Mouse (Mus musculus): ENCODE data around the gene Wnt16. TPM values are rescaled to one million over a fixed set of nuclear protein-coding genes. Genes with fewer than 3 reads are reported as not detected.

Wnt16 gene
- total and polyA plus RNA-seq, 3 experiments = 0.49 to 0.80 (median 0.70) TPM

- Histone ChIP-seq H3K36me3 (ENCODE audit: control insufficient read depth, insufficient read depth, low read length) (no peaks in the 10 kb centered on the region), H3K27me3 (ENCODE audit: control insufficient read depth, insufficient read depth, low read length) (no peaks in the 10 kb centered on the region), H3K79me2 (replicated peaks; ENCODE audit: control insufficient read depth, insufficient read depth, low read length) (no peaks in the 10 kb centered on the region), H3K27ac (no peak overlapping the region), H3K9ac (ENCODE audit: low read depth, low read length) (no peak overlapping the region), H3K4me3 (no peak overlapping the region), H3K4me1 (ENCODE audit: control insufficient read depth, insufficient read depth, low read length) (no peaks in the 10 kb centered on the region)
- intact Hi-C loops (cut with DNase I) = no loop called here
- DNase-seq = peak; percentile 43 to 52
- WGBS = 41% methylated on average over 14 of the region's 14 CpGs
- TF ChIP-seq CTCF (IDR thresholded peaks at IDR 0.05) (no peak), POLR2A (IDR thresholded peaks at IDR 0.05; ENCODE audit: insufficient read depth, low read depth, low read length) (no peak), EP300 (IDR thresholded peaks at IDR 0.05; ENCODE audit: insufficient read depth, low read depth, low read length) (no peak)
Measured at GRCm38 (mm10) chr6:22280217-22280861, 7.7 kb upstream of the Wnt16 start.

GRCm38 (mm10) chr6:22282405-22282804 is 5.6 kb upstream of the Wnt16 start:
- intact Hi-C loops (cut with DNase I) = no loop called here
- no peaks in the 10 kb centered on the region for H3K79me2 ChIP-seq (replicated peaks; ENCODE audit: control insufficient read depth, insufficient read depth, low read length)
- H3K27me3 ChIP-seq (ENCODE audit: control insufficient read depth, insufficient read depth, low read length) = no peaks in the 10 kb centered on the region
- H3K27ac ChIP-seq = no peak overlapping the region
- no peaks in the 10 kb centered on the region for H3K4me1 ChIP-seq (ENCODE audit: control insufficient read depth, insufficient read depth, low read length)
- no peak overlapping the region for H3K4me3 ChIP-seq
- TF ChIP-seq EP300 (IDR thresholded peaks at IDR 0.05; ENCODE audit: insufficient read depth, low read depth, low read length) (no peak), CTCF (IDR thresholded peaks at IDR 0.05) (no peak)
- 89% methylated on average over 4 of the region's 4 CpGs for WGBS
- H3K36me3 ChIP-seq (ENCODE audit: control insufficient read depth, insufficient read depth, low read length) = no peaks in the 10 kb centered on the region
- H3K9ac ChIP-seq (ENCODE audit: low read depth, low read length) = no peak overlapping the region
- DNase-seq = no peak

GRCm38 (mm10) chr6:22288737-22289460 is 872 bp downstream of the Wnt16 start:
- no peak for TF ChIP-seq EP300 (IDR thresholded peaks at IDR 0.05; ENCODE audit: insufficient read depth, low read depth, low read length)
- peak; percentile 22; the same call in 1 of the 2 replicates for TF ChIP-seq CTCF (IDR thresholded peaks at IDR 0.05)
- Histone ChIP-seq H3K27me3 (ENCODE audit: control insufficient read depth, insufficient read depth, low read length) (peaks cover 14% of the 10 kb centered on the region), H3K79me2 (replicated peaks; ENCODE audit: control insufficient read depth, insufficient read depth, low read length) (no peaks in the 10 kb centered on the region), H3K4me3 (peak overlapping the region; percentile 4; the same call in 1 of the 2 replicates), H3K27ac (no peak overlapping the region), H3K36me3 (ENCODE audit: control insufficient read depth, insufficient read depth, low read length) (no peaks in the 10 kb centered on the region), H3K4me1 (ENCODE audit: control insufficient read depth, insufficient read depth, low read length) (no peaks in the 10 kb centered on the region), H3K9ac (ENCODE audit: low read depth, low read length) (no peak overlapping the region)
- DNase-seq = peak in 1 of 2 experiments; percentile 27
- intact Hi-C loops (cut with DNase I) = no loop called here
- WGBS = 6% methylated on average over 38 of the region's 38 CpGs

GRCm38 (mm10) chr6:22289461-22290021 is 1.5 kb downstream of the Wnt16 start:
- Histone ChIP-seq H3K4me1 (ENCODE audit: control insufficient read depth, insufficient read depth, low read length) (no peaks in the 10 kb centered on the region), H3K36me3 (ENCODE audit: control insufficient read depth, insufficient read depth, low read length) (no peaks in the 10 kb centered on the region), H3K4me3 (no peak overlapping the region), H3K27me3 (ENCODE audit: control insufficient read depth, insufficient read depth, low read length) (peaks cover 14% of the 10 kb centered on the region), H3K27ac (no peak overlapping the region), H3K79me2 (replicated peaks; ENCODE audit: control insufficient read depth, insufficient read depth, low read length) (no peaks in the 10 kb centered on the region), H3K9ac (ENCODE audit: low read depth, low read length) (no peak overlapping the region)
- TF ChIP-seq EP300 (IDR thresholded peaks at IDR 0.05; ENCODE audit: insufficient read depth, low read depth, low read length) (no peak), POLR2A (IDR thresholded peaks at IDR 0.05; ENCODE audit: insufficient read depth, low read depth, low read length) (no peak), CTCF (IDR thresholded peaks at IDR 0.05) (no peak)
- DNase-seq = no peak
- intact Hi-C loops (cut with DNase I) = no loop called here
- WGBS = 11% methylated on average over 21 of the region's 21 CpGs

- WGBS = 83% methylated on average over 8 of the region's 8 CpGs
Measured at GRCm38 (mm10) chr6:22290790-22291189, 2.8 kb downstream of the Wnt16 start.

GRCm38 (mm10) chr6:22292056-22292455 is 4.0 kb downstream of the Wnt16 start:
- H3K36me3 ChIP-seq (ENCODE audit: control insufficient read depth, insufficient read depth, low read length) = no peaks in the 10 kb centered on the region
- TF ChIP-seq CTCF (IDR thresholded peaks at IDR 0.05) = no peak
- no peak for TF ChIP-seq EP300 (IDR thresholded peaks at IDR 0.05; ENCODE audit: insufficient read depth, low read depth, low read length)

More at GRCm38 (mm10) chr6:22290790-22291189, 2.8 kb downstream of the Wnt16 start:
- intact Hi-C loops (cut with DNase I) = no loop called here
- Histone ChIP-seq H3K4me1 (ENCODE audit: control insufficient read depth, insufficient read depth, low read length) (no peaks in the 10 kb centered on the region), H3K36me3 (ENCODE audit: control insufficient read depth, insufficient read depth, low read length) (no peaks in the 10 kb centered on the region), H3K79me2 (replicated peaks; ENCODE audit: control insufficient read depth, insufficient read depth, low read length) (no peaks in the 10 kb centered on the region), H3K27me3 (ENCODE audit: control insufficient read depth, insufficient read depth, low read length) (peaks cover 14% of the 10 kb centered on the region), H3K4me3 (no peak overlapping the region), H3K27ac (no peak overlapping the region), H3K9ac (ENCODE audit: low read depth, low read length) (no peak overlapping the region)
- TF ChIP-seq POLR2A (IDR thresholded peaks at IDR 0.05; ENCODE audit: insufficient read depth, low read depth, low read length) (no peak), CTCF (IDR thresholded peaks at IDR 0.05) (no peak), EP300 (IDR thresholded peaks at IDR 0.05; ENCODE audit: insufficient read depth, low read depth, low read length) (no peak)
- DNase-seq = no peak

More at GRCm38 (mm10) chr6:22292056-22292455, 4.0 kb downstream of the Wnt16 start:
- intact Hi-C loops (cut with DNase I) = no loop called here
- Histone ChIP-seq H3K9ac (ENCODE audit: low read depth, low read length) (no peak overlapping the region), H3K27ac (no peak overlapping the region), H3K79me2 (replicated peaks; ENCODE audit: control insufficient read depth, insufficient read depth, low read length) (no peaks in the 10 kb centered on the region), H3K4me3 (no peak overlapping the region), H3K4me1 (ENCODE audit: control insufficient read depth, insufficient read depth, low read length) (no peaks in the 10 kb centered on the region), H3K27me3 (ENCODE audit: control insufficient read depth, insufficient read depth, low read length) (peaks cover 14% of the 10 kb centered on the region)
- WGBS = 43% methylated on average over 4 of the region's 4 CpGs
- no peak for DNase-seq
